Mouse (Mus musculus): ENCODE data around the gene Defb45. TPM values are rescaled to one million over a fixed set of nuclear protein-coding genes. Genes with fewer than 3 reads are reported as not detected.

Defb45 gene
- total and polyA plus RNA-seq, 3 experiments, result not detected

GRCm38 (mm10) chr2:152556655-152557054, 42.5 kb downstream of the Defb45 start:
- no peaks in the 10 kb centered on the region for H3K4me1 ChIP-seq (ENCODE audit: control insufficient read depth, insufficient read depth, low read length)
- WGBS, result 80% methylated on average over 7 of the region's 7 CpGs
- no peak overlapping the region for H3K27ac ChIP-seq
- no peak for DNase-seq
- intact Hi-C loops (cut with DNase I), result no loop called here
- no peaks in the 10 kb centered on the region for H3K27me3 ChIP-seq (ENCODE audit: control insufficient read depth, insufficient read depth, low read length)
- no peak overlapping the region for H3K4me3 ChIP-seq
- TF ChIP-seq EP300 (IDR thresholded peaks at IDR 0.05; ENCODE audit: insufficient read depth, low read depth, low read length) (no peak), CTCF (IDR thresholded peaks at IDR 0.05) (no peak), POLR2A (IDR thresholded peaks at IDR 0.05; ENCODE audit: insufficient read depth, low read depth, low read length) (no peak)
- H3K9ac ChIP-seq (ENCODE audit: low read depth, low read length), result no peak overlapping the region
- no peaks in the 10 kb centered on the region for H3K79me2 ChIP-seq (replicated peaks; ENCODE audit: control insufficient read depth, insufficient read depth, low read length)
- H3K36me3 ChIP-seq (ENCODE audit: control insufficient read depth, insufficient read depth, low read length), result no peaks in the 10 kb centered on the region

GRCm38 (mm10) chr2:152553774-152554423, 45.3 kb downstream of the Defb45 start:
- Histone ChIP-seq H3K27me3 (ENCODE audit: control insufficient read depth, insufficient read depth, low read length) (no peaks in the 10 kb centered on the region), H3K4me1 (ENCODE audit: control insufficient read depth, insufficient read depth, low read length) (no peaks in the 10 kb centered on the region), H3K4me3 (no peak overlapping the region), H3K36me3 (ENCODE audit: control insufficient read depth, insufficient read depth, low read length) (no peaks in the 10 kb centered on the region), H3K27ac (no peak overlapping the region), H3K9ac (ENCODE audit: low read depth, low read length) (no peak overlapping the region), H3K79me2 (replicated peaks; ENCODE audit: control insufficient read depth, insufficient read depth, low read length) (no peaks in the 10 kb centered on the region)
- DNase-seq, result peak; percentile 20 to 65
- TF ChIP-seq CTCF (IDR thresholded peaks at IDR 0.05), result peak; percentile 91
- no peak for TF ChIP-seq POLR2A (IDR thresholded peaks at IDR 0.05; ENCODE audit: insufficient read depth, low read depth, low read length)
- intact Hi-C loops (cut with DNase I), result loop anchor here (1.0 kb wide), 1 partner anchor 50 kb away; the partner anchor contains the start of gene Defb36
- 11% methylated on average over 16 of the region's 16 CpGs for WGBS

- Histone ChIP-seq H3K9ac (ENCODE audit: low read depth, low read length) (no peak overlapping the region), H3K36me3 (ENCODE audit: control insufficient read depth, insufficient read depth, low read length) (no peaks in the 10 kb centered on the region), H3K27ac (no peak overlapping the region), H3K27me3 (ENCODE audit: control insufficient read depth, insufficient read depth, low read length) (no peaks in the 10 kb centered on the region), H3K4me3 (no peak overlapping the region), H3K79me2 (replicated peaks; ENCODE audit: control insufficient read depth, insufficient read depth, low read length) (no peaks in the 10 kb centered on the region), H3K4me1 (ENCODE audit: control insufficient read depth, insufficient read depth, low read length) (no peaks in the 10 kb centered on the region)
- intact Hi-C loops (cut with DNase I), result no loop called here
- WGBS, result 68% methylated on average over 5 of the region's 5 CpGs
- no peak for DNase-seq
- TF ChIP-seq POLR2A (IDR thresholded peaks at IDR 0.05; ENCODE audit: insufficient read depth, low read depth, low read length), result no peak
- no peak for TF ChIP-seq EP300 (IDR thresholded peaks at IDR 0.05; ENCODE audit: insufficient read depth, low read depth, low read length)
- no peak for TF ChIP-seq CTCF (IDR thresholded peaks at IDR 0.05)
Measured at GRCm38 (mm10) chr2:152548124-152548523, 51.1 kb downstream of the Defb45 start.

GRCm38 (mm10) chr2:152544691-152545090, 54.5 kb downstream of the Defb45 start:
- no peak overlapping the region for H3K4me3 ChIP-seq
- no peaks in the 10 kb centered on the region for H3K79me2 ChIP-seq (replicated peaks; ENCODE audit: control insufficient read depth, insufficient read depth, low read length)
- no peak overlapping the region for H3K9ac ChIP-seq (ENCODE audit: low read depth, low read length)
- intact Hi-C loops (cut with DNase I), result loop anchor here (5.0 kb wide), 1 partner anchor 92 kb away; no protein-coding TSS in a partner anchor
- no peaks in the 10 kb centered on the region for H3K36me3 ChIP-seq (ENCODE audit: control insufficient read depth, insufficient read depth, low read length)
- no peak for DNase-seq
- no peaks in the 10 kb centered on the region for H3K27me3 ChIP-seq (ENCODE audit: control insufficient read depth, insufficient read depth, low read length)
- TF ChIP-seq CTCF (IDR thresholded peaks at IDR 0.05) (peak; percentile 49), EP300 (IDR thresholded peaks at IDR 0.05; ENCODE audit: insufficient read depth, low read depth, low read length) (no peak)
- 27% methylated on average over 4 of the region's 4 CpGs for WGBS
- H3K27ac ChIP-seq, result no peak overlapping the region
- H3K4me1 ChIP-seq (ENCODE audit: control insufficient read depth, insufficient read depth, low read length), result no peaks in the 10 kb centered on the region

- TF ChIP-seq CTCF (IDR thresholded peaks at IDR 0.05), result no peak
- TF ChIP-seq EP300 (IDR thresholded peaks at IDR 0.05; ENCODE audit: insufficient read depth, low read depth, low read length), result no peak
- no peak for TF ChIP-seq POLR2A (IDR thresholded peaks at IDR 0.05; ENCODE audit: insufficient read depth, low read depth, low read length)
- no peaks in the 10 kb centered on the region for H3K79me2 ChIP-seq (replicated peaks; ENCODE audit: control insufficient read depth, insufficient read depth, low read length)
- intact Hi-C loops (cut with DNase I), result loop anchor here (5.0 kb wide), 1 partner anchor 91 kb away; no protein-coding TSS in a partner anchor
Measured at GRCm38 (mm10) chr2:152543478-152543877, 55.7 kb downstream of the Defb45 start.

More at GRCm38 (mm10) chr2:152543478-152543877, 55.7 kb downstream of the Defb45 start:
- no peaks in the 10 kb centered on the region for H3K4me1 ChIP-seq (ENCODE audit: control insufficient read depth, insufficient read depth, low read length)
- WGBS, result 42% methylated on average over 4 of the region's 4 CpGs
- no peaks in the 10 kb centered on the region for H3K27me3 ChIP-seq (ENCODE audit: control insufficient read depth, insufficient read depth, low read length)
- no peak for DNase-seq
- H3K27ac ChIP-seq, result no peak overlapping the region
- no peak overlapping the region for H3K9ac ChIP-seq (ENCODE audit: low read depth, low read length)
- no peak overlapping the region for H3K4me3 ChIP-seq
- H3K36me3 ChIP-seq (ENCODE audit: control insufficient read depth, insufficient read depth, low read length), result no peaks in the 10 kb centered on the region

Other genes starting within 250 kb of the Defb45 start
- not detected for gene Nrsn2, start 222.8 kb downstream of the Defb45 start, total RNA-seq (2021)
- gene Nrsn2, start 222.8 kb downstream of the Defb45 start, polyA plus RNA-seq (2012; rRNA removed), result 0.31 TPM in 1 of 2 replicates, not detected in the other
- 1 to 10 TPM; 6.9 to 8.3 TPM for gene Sox12, start 201.3 kb downstream of the Defb45 start, total RNA-seq (2021)
- gene Sox12, start 201.3 kb downstream of the Defb45 start, polyA plus RNA-seq (2012; rRNA removed), result 7.6 and 8.8 TPM in 2 replicates
- gene Zcchc3, start 184.4 kb downstream of the Defb45 start, total RNA-seq (2021), result 1 to 10 TPM; 6.7 to 9.1 TPM
- gene Zcchc3, start 184.4 kb downstream of the Defb45 start, polyA plus RNA-seq (2012; rRNA removed), result 4.0 and 5.5 TPM in 2 replicates
- gene 6820408C15Rik, start 183.8 kb downstream of the Defb45 start, total RNA-seq (2021), result 1 to 10 TPM; 1.5 to 2.4 TPM
- 2.5 and 4.0 TPM in 2 replicates for gene 6820408C15Rik, start 183.8 kb downstream of the Defb45 start, polyA plus RNA-seq (2012; rRNA removed)
- not detected for gene Defb23, start 134.8 kb downstream of the Defb45 start, total RNA-seq (2021)
- not detected in 2 replicates for gene Defb23, start 134.8 kb downstream of the Defb45 start, polyA plus RNA-seq (2012; rRNA removed)
- not detected for gene Defb20, start 122.3 kb downstream of the Defb45 start, total RNA-seq (2021)
- not detected in 2 replicates for gene Defb20, start 122.3 kb downstream of the Defb45 start, polyA plus RNA-seq (2012; rRNA removed)
- not detected for gene Defb22, start 109.3 kb downstream of the Defb45 start, total RNA-seq (2021)
- gene Defb22, start 109.3 kb downstream of the Defb45 start, polyA plus RNA-seq (2012; rRNA removed), result not detected in 2 replicates
- not detected for gene Defb26, start 87.7 kb downstream of the Defb45 start, total RNA-seq (2021)
- not detected in 2 replicates for gene Defb26, start 87.7 kb downstream of the Defb45 start, polyA plus RNA-seq (2012; rRNA removed)
- not detected for gene Defb28, start 81.1 kb downstream of the Defb45 start, total RNA-seq (2021)
- not detected in 2 replicates for gene Defb28, start 81.1 kb downstream of the Defb45 start, polyA plus RNA-seq (2012; rRNA removed)
- gene Defb29, start 59.3 kb downstream of the Defb45 start, total RNA-seq (2021), result not detected
- gene Defb29, start 59.3 kb downstream of the Defb45 start, polyA plus RNA-seq (2012; rRNA removed), result not detected in 2 replicates
- gene Gm17416, start 30.1 kb downstream of the Defb45 start, total RNA-seq (2021), result not detected
- gene Gm17416, start 30.1 kb downstream of the Defb45 start, polyA plus RNA-seq (2012; rRNA removed), result not detected in 2 replicates
- not detected for gene Defb21, start 26.7 kb downstream of the Defb45 start, total RNA-seq (2021)
- not detected in 2 replicates for gene Defb21, start 26.7 kb downstream of the Defb45 start, polyA plus RNA-seq (2012; rRNA removed)
- gene Defb19, start 19.1 kb downstream of the Defb45 start, total RNA-seq (2021), result not detected
- 0.43 and 0.97 TPM in 2 replicates for gene Defb19, start 19.1 kb downstream of the Defb45 start, polyA plus RNA-seq (2012; rRNA removed)
- not detected for gene Defb36, start 4.9 kb upstream of the Defb45 start, total RNA-seq (2021)
- gene Defb36, start 4.9 kb upstream of the Defb45 start, polyA plus RNA-seq (2012; rRNA removed), result not detected in 2 replicates
- not detected for gene Defb25, start 23.7 kb upstream of the Defb45 start, total RNA-seq (2021)
- gene Defb25, start 23.7 kb upstream of the Defb45 start, polyA plus RNA-seq (2012; rRNA removed), result not detected in 2 replicates
- gene Rem1, start 27.6 kb upstream of the Defb45 start, total RNA-seq (2021), result 1 to 10 TPM; 5.8 to 7.1 TPM
- 5.6 and 7.1 TPM in 2 replicates for gene Rem1, start 27.6 kb upstream of the Defb45 start, polyA plus RNA-seq (2012; rRNA removed)
- gene H13, start 70.1 kb upstream of the Defb45 start, total RNA-seq (2021), result 10 to 100 TPM; 33.9 to 37.6 TPM
- 42.9 and 43.5 TPM in 2 replicates for gene H13, start 70.1 kb upstream of the Defb45 start, polyA plus RNA-seq (2012; rRNA removed)
- 10 to 100 TPM; 14.8 to 18.2 TPM for gene Mcts2, start 87.6 kb upstream of the Defb45 start, total RNA-seq (2021)
- gene Mcts2, start 87.6 kb upstream of the Defb45 start, polyA plus RNA-seq (2012; rRNA removed), result 8.6 and 12.1 TPM in 2 replicates
- gene Id1, start 136.9 kb upstream of the Defb45 start, total RNA-seq (2021), result 10 to 100 TPM; 56.5 to 59.8 TPM
- 74.7 and 113 TPM in 2 replicates for gene Id1, start 136.9 kb upstream of the Defb45 start, polyA plus RNA-seq (2012; rRNA removed)
- gene Cox4i2, start 154.8 kb upstream of the Defb45 start, total RNA-seq (2021), result 10 to 100 TPM; 12.1 to 18.0 TPM
- 12.0 and 13.2 TPM in 2 replicates for gene Cox4i2, start 154.8 kb upstream of the Defb45 start, polyA plus RNA-seq (2012; rRNA removed)
- gene Bcl2l1, start 232.3 kb upstream of the Defb45 start, total RNA-seq (2021), result 100 to 1,000 TPM in 1 of 2 experiments, 10 to 100 TPM in 1; 51.9 to 102 TPM
- 48.1 and 51.2 TPM in 2 replicates for gene Bcl2l1, start 232.3 kb upstream of the Defb45 start, polyA plus RNA-seq (2012; rRNA removed)
- 1 to 10 TPM in 1 of 2 experiments, under 1 TPM in 1; 0.75 to 1.1 TPM for gene Tpx2, start 248.6 kb upstream of the Defb45 start, total RNA-seq (2021)
- 0.18 and 0.50 TPM in 2 replicates for gene Tpx2, start 248.6 kb upstream of the Defb45 start, polyA plus RNA-seq (2012; rRNA removed)

Measured in heart, adult 2 months (tissue).